Mouse (Mus musculus) cerebellum, postnatal 36 days (tissue): ENCODE data around the gene Tsen54.
"Not testable (repeated sequence)": the region's sequence is repeated elsewhere in the genome, so short reads cannot be mapped to it uniquely, and the experiment has no call there.

Experiments used
- DNase-seq, 2 experiments: peaks; one replicate each; pipeline ENCODE4 v3.0.0; 2021 to 2022; ENCODE audit warnings: mixed read lengths in 2 of 2

Tsen54 gene

GRCm38 (mm10) chr11:115830550-115831325 is 16.2 kb downstream of the Tsen54 start:
- DNase-seq = no peak

- no peak for DNase-seq
Measured at GRCm38 (mm10) chr11:115831518-115831917, 17.0 kb downstream of the Tsen54 start.

- DNase-seq = no peak
Measured at GRCm38 (mm10) chr11:115832064-115832463, 17.5 kb downstream of the Tsen54 start.

GRCm38 (mm10) chr11:115832523-115832922 is 18.0 kb downstream of the Tsen54 start:
- no peak for DNase-seq

GRCm38 (mm10) chr11:115833021-115833513 is 18.5 kb downstream of the Tsen54 start:
- DNase-seq = no peak

GRCm38 (mm10) chr11:115834033-115834432 is 19.5 kb downstream of the Tsen54 start:
- DNase-seq = no peak

- no peak for DNase-seq
Measured at GRCm38 (mm10) chr11:115836656-115837395, 22.3 kb downstream of the Tsen54 start.

GRCm38 (mm10) chr11:115837606-115838345 is 23.3 kb downstream of the Tsen54 start:
- no peak for DNase-seq

GRCm38 (mm10) chr11:115838895-115839311 is 24.4 kb downstream of the Tsen54 start:
- no peak for DNase-seq

GRCm38 (mm10) chr11:115839732-115840131 is 25.2 kb downstream of the Tsen54 start:
- DNase-seq = no peak

GRCm38 (mm10) chr11:115841044-115841443 is 26.5 kb downstream of the Tsen54 start:
- DNase-seq = no peak

- no peak for DNase-seq
Measured at GRCm38 (mm10) chr11:115841961-115842550, 27.5 kb downstream of the Tsen54 start.

- DNase-seq = no peak
Measured at GRCm38 (mm10) chr11:115843141-115843890, 28.8 kb downstream of the Tsen54 start.

GRCm38 (mm10) chr11:115843891-115844239 is 29.3 kb downstream of the Tsen54 start:
- DNase-seq = no peak

- no peak for DNase-seq
Measured at GRCm38 (mm10) chr11:115844240-115844639, 29.7 kb downstream of the Tsen54 start.

- DNase-seq = no peak
Measured at GRCm38 (mm10) chr11:115845819-115846218, 31.3 kb downstream of the Tsen54 start.

- DNase-seq = no peak
Measured at GRCm38 (mm10) chr11:115854674-115855073, 40.1 kb downstream of the Tsen54 start.

GRCm38 (mm10) chr11:115857146-115857545 is 42.6 kb downstream of the Tsen54 start:
- not testable (repeated sequence) for DNase-seq

GRCm38 (mm10) chr11:115857936-115858335 is 43.4 kb downstream of the Tsen54 start:
- no peak for DNase-seq

- no peak for DNase-seq
Measured at GRCm38 (mm10) chr11:115858354-115858753, 43.8 kb downstream of the Tsen54 start, which contains the start of gene Myo15b. Gene Myo15b, plus strand, starts transcription at chr11:115858406.

- DNase-seq = peak; percentile 67 to 75
Measured at GRCm38 (mm10) chr11:115859143-115859945, 44.8 kb downstream of the Tsen54 start.
